In the genomic region with DNA sequence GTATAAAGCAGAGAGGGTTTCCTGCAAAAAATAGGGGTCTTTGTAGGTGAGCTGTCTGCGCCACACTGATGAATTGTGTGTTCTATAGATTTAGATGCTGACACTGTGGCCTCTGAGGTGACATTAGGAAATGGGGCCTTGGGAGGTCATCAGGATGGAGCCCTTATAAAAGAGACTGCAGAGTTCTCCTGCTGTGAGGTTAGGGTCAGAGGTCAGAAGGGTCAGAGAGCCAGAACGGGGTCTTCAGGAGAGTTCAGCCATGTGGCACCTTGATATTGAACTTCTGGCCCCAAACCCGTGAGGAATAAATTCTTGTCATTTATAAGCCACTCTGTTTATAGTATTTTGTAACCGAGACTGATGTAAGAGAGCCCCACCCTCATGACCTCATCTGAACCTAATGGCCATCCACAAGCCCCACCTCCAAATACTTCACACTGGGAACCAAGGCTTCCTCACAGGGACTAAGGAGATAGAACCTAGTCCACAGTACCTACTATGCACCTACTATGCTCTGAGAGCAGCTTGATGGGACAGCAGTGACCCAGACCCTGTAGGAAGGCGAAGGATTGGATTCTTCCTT, we compare ENCODE assay signal across 20 mouse cellular contexts. TPM values are rescaled to one million over a fixed set of nuclear protein-coding genes. Genes with fewer than 3 reads are reported as not detected.
DNase-seq lines count a peak whose midpoint lies in the region; ATAC-seq and TF ChIP-seq lines count a peak whose summit lies in the region.
"Had no signal": no experiment of that assay in that cellular context is flagged by ENCODE, and none has a peak within 500 bp of the region (broad histone marks: within the 10 kb centered on the region; RNA-seq: fewer than 3 reads in every experiment).

No protein-coding gene starts in this region.

- H3K9ac ChIP-seq in lung, postnatal 0 days (replicated peaks; ENCODE audit: low read depth) = no peak overlapping the region
- no peak overlapping the region for H3K9ac ChIP-seq in forebrain, embryonic 16.5 days (replicated peaks; ENCODE audit: low read depth, low read length)
- H3K9ac ChIP-seq: hindbrain, embryonic 14.5 days; liver, postnatal 0 days; neural tube, embryonic 13.5 days had no signal

- no peak for TF ChIP-seq EP300 in lung, postnatal 0 days (IDR thresholded peaks at IDR 0.05)

- no peak for TF ChIP-seq POLR2A in lung, adult 2 months (IDR thresholded peaks at IDR 0.05; ENCODE audit: borderline replicate concordance, extremely low read depth, low read depth, low read length)

- no peak for ATAC-seq in lung, postnatal 0 days
- ATAC-seq in forebrain, embryonic 16.5 days = no peak
- ATAC-seq: CD4-positive, CD25-positive, alpha-beta regulatory T cell, adult 4 months; liver, postnatal 0 days had no signal

- H3K27me3 ChIP-seq in lung, postnatal 0 days (replicated peaks; ENCODE audit: insufficient read depth, low read length) = no peaks in the 10 kb centered on the region
- no peaks in the 10 kb centered on the region for H3K27me3 ChIP-seq in forebrain, embryonic 16.5 days (replicated peaks; ENCODE audit: control insufficient read depth, insufficient read depth, low read length)
- H3K27me3 ChIP-seq: neural tube, embryonic 13.5 days had no signal

- no peak overlapping the region for H3K27ac ChIP-seq in lung, postnatal 0 days (ENCODE audit: low read length)
- H3K27ac ChIP-seq in forebrain, embryonic 16.5 days (ENCODE audit: low read length) = no peak overlapping the region
- H3K27ac ChIP-seq: heart, embryonic 10.5 days; hindbrain, embryonic 14.5 days; midbrain, embryonic 10.5 days; neural tube, embryonic 13.5 days had no signal

- H3K4me2 ChIP-seq in lung, postnatal 0 days (replicated peaks; ENCODE audit: low read depth, low read length) = no peak overlapping the region
- no peak overlapping the region for H3K4me2 ChIP-seq in forebrain, embryonic 16.5 days (ENCODE audit: low read length)
- H3K4me2 ChIP-seq: hindbrain, embryonic 14.5 days; neural tube, embryonic 13.5 days had no signal

- H3K4me1 ChIP-seq in lung, postnatal 0 days (ENCODE audit: insufficient read depth, low read depth, low read length) = no peaks in the 10 kb centered on the region
- H3K4me1 ChIP-seq in lung, adult 2 months (ENCODE audit: control insufficient read depth, insufficient read depth, low read length) = no peaks in the 10 kb centered on the region
- H3K4me1 ChIP-seq in forebrain, embryonic 16.5 days (replicated peaks; ENCODE audit: control insufficient read depth, insufficient read depth, low read length) = no peaks in the 10 kb centered on the region
- H3K4me1 ChIP-seq: neural tube, embryonic 13.5 days had no signal

- no peak for TF ChIP-seq CTCF in lung, postnatal 0 days (IDR thresholded peaks at IDR 0.05)
- TF ChIP-seq CTCF in lung, adult 2 months (IDR thresholded peaks at IDR 0.05; ENCODE audit: insufficient read depth, low read length) = no peak

- peak; percentile 47 for DNase-seq in lung, postnatal 0 days (ENCODE audit: low spot score)
- no peak for DNase-seq in lung, adult 2 months
- DNase-seq in embryo, embryonic 9.5 days (ENCODE audit: extremely low spot score) = peak; percentile 46
- DNase-seq in lung, postnatal 25 days (ENCODE audit: low spot score) = peak; percentile 35
- DNase-seq in adrenal gland, postnatal 14 days = no peak
- DNase-seq in spleen, adult 18-20 months = no peak
- DNase-seq: adrenal gland, adult 2 months; cerebellum, postnatal 25 days; gastrocnemius, postnatal 14 days; heart, postnatal 10 days; kidney, adult 11 months; kidney, postnatal 14 days; liver, postnatal 0 days had no signal

- 50% methylated on average over 5 of the region's 5 CpGs for WGBS in lung, postnatal 0 days
- WGBS in lung, adult 2 months = 50% methylated on average over 5 of the region's 5 CpGs
- WGBS in forebrain, embryonic 16.5 days = 63% methylated on average over 5 of the region's 5 CpGs

- no peaks in the 10 kb centered on the region for H3K9me3 ChIP-seq in lung, postnatal 0 days (ENCODE audit: low read length)
- H3K9me3 ChIP-seq in forebrain, embryonic 16.5 days (ENCODE audit: control insufficient read depth, low read length) = peaks cover 3% of the 10 kb centered on the region
- H3K9me3 ChIP-seq: G1E; heart, embryonic 10.5 days had no signal

- no peak overlapping the region for H3K4me3 ChIP-seq in lung, postnatal 0 days (ENCODE audit: low read depth, low read length)
- H3K4me3 ChIP-seq in lung, adult 2 months (replicated peaks; ENCODE audit: extremely low read depth, low read depth, low read length) = no peak overlapping the region
- no peak overlapping the region for H3K4me3 ChIP-seq in forebrain, embryonic 16.5 days (replicated peaks; ENCODE audit: low read length)
- H3K4me3 ChIP-seq: heart, embryonic 10.5 days; midbrain, embryonic 10.5 days; neural tube, embryonic 13.5 days had no signal

- no peaks in the 10 kb centered on the region for H3K36me3 ChIP-seq in lung, postnatal 0 days (ENCODE audit: insufficient read depth, low read length)
- H3K36me3 ChIP-seq in forebrain, embryonic 16.5 days (ENCODE audit: control insufficient read depth, insufficient read depth) = no peaks in the 10 kb centered on the region
- H3K36me3 ChIP-seq: G1E; heart, embryonic 10.5 days; midbrain, embryonic 10.5 days; neural tube, embryonic 13.5 days had no signal

RNA-seq across cellular contexts. Expression of a gene that starts 37.1 kb away (rescaled TPM):
- 6.1 and 6.5 TPM in 2 replicates for polyA plus RNA-seq in lung, postnatal 0 days (2015; fragmentation: Nextera tagmentation; extraction: Ambion mirVana)
- 11.1 and 14.4 TPM in 2 replicates for polyA plus RNA-seq in lung, adult 2 months (2012; rRNA removed)
- 33.3 and 38.6 TPM in 2 replicates for total RNA-seq in adrenal gland, postnatal 14 days (2021)
- polyA plus RNA-seq in forebrain, embryonic 16.5 days (2015; fragmentation: Nextera tagmentation; extraction: Ambion mirVana) = 2.1 and 2.3 TPM in 2 replicates
- polyA plus RNA-seq: G1E had no signal

Comparison
In these comparisons a context has a peak if more than half of its experiments do, and no peak if none do; other contexts are left out.
1. DNase-seq: peak in lung, postnatal 0 days (single experiment), embryo, embryonic 9.5 days (single experiment) and lung, postnatal 25 days (single experiment); none in lung, adult 2 months (single experiment), adrenal gland, postnatal 14 days (single experiment) and spleen, adult 18-20 months (0 of 2).